Mouse (Mus musculus): Measurements from ENCODE around the gene Lrrc61.

Lrrc61 gene

GRCm38 (mm10) chr6:48594043-48594738, 39.6 kb downstream of the Lrrc61 start:
- DNase-seq = no peak

GRCm38 (mm10) chr6:48595278-48595677, 40.7 kb downstream of the Lrrc61 start:
- no peak for DNase-seq

DNA sequence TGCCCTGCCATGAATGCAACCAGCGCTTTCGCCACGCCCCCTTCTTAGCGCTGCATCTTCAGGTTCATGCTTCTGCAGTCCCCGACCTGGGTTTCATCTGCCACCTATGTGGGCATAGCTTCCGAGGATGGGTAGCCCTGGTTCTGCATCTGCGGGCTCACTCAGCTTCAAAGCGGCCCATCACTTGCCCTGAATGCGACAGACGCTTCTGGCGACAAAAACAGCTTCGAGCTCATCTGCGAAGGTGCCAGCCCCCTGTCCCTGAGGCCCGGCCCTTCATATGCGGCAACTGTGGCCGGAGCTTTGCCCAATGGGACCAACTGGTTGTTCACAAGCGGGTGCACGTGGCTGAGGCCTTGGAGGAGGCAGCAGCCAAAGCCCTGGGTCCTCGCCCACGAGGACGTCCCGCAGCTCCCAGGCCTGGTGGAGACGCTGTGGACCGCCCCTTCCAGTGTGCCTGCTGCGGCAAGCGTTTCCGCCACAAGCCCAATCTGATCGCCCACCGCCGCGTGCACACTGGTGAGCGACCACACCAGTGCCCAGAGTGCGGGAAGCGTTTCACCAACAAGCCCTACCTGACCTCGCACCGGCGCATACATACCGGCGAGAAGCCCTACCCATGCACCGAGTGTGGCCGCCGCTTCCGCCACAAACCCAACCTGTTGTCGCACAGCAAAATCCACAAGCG, 42.1 kb downstream of the Lrrc61 start:
- no peak for DNase-seq

DNA sequence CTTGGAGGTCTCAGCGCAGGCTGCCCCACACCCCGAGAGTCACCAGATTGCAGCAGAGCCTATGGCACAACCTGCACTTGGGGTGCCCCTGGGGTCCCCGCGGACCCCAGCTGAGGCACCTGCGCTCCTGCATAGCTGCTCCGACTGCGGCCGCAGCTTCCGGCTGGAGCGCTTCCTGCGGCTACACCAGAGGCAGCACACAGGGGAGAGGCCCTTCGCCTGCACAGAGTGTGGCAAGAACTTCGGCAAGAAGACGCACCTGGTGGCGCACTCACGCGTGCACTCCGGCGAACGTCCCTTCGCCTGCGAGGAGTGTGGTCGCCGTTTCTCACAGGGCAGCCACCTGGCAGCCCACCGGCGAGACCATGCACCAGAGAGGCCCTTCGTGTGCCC, 42.6 kb downstream of the Lrrc61 start:
- DNase-seq = no peak

- DNase-seq = no peak
Measured at GRCm38 (mm10) chr6:48600594-48600993, 46.0 kb downstream of the Lrrc61 start.

GRCm38 (mm10) chr6:48601271-48602079, 46.9 kb downstream of the Lrrc61 start, which contains the start of gene Zfp775:
TSS of gene Zfp775 (plus strand) at chr6:48602063.
- peak; percentile 90 to 91 for DNase-seq

DNA sequence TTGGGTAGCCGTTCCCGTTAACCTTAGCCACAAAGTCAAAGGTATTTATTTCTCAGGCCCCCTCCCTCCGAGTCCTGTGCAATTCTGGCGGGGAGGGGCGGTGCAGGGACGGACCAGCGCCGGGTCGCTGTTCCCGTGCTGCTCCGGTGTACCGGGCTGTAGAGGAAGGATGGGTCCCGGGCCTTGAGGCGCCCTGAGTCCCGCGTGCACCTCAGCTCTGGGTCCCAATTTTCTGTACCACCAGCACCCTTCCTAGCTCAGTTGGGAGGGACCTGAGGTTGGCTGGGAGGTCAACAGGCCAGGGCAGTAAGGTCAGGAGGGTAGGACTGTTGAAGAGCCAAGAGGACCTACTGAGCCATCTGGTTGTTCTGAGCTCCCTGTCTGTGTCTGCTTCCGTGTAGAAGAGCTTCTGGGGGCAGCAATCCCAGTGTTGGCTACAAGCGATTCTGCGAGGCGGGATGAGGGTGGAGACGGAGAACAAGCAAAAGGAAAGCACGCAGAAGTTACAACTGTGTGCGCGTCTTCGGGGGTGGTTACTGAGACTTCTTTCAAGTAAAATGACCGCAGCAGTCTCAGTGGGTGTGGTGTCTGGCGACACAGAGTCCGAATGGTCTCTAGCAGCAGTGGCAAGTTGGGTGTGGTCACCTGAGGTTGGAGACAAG, 47.6 kb downstream of the Lrrc61 start:
- no peak for DNase-seq

DNA sequence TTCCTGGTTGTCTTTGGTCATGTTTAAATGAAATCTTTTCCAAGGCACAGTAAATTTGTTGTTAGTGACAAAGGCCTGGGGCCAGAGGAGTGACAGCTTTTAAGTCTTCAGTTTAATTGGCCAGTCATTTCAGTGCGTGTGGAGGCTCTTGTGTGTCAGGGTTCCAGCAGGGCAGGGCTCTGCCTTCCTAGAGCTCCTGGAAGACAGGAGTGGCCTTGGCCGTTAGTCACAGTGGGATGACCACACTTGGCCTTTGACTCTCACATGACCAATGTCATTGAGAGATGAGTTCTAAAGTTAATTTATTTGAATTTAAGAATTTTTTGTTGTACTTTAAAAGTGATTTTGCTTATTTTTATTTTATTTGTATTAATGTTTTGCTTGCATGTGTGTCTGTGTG, 53.5 kb downstream of the Lrrc61 start:
- DNase-seq = no peak

- no peak for DNase-seq
Measured at GRCm38 (mm10) chr6:48609512-48609911, 54.9 kb downstream of the Lrrc61 start.

DNA sequence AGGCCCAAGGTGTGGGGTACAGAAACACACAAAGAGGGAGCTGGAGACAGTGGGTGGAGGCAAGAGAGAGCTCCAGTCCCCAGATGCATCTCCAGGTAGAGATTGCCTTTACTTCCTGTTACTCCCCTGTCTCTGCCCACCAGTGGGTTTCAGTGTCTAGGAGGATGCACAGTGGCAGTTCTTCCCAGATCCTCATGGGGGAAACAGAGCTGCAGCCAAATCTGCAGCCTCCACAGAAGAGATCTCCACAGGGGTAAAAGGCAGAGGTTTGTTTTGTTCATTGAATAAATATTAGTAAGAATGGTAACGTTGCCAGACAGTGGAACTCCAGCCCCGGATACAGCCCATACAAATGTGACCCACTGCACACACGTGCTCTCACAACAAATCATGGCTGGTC, 56.1 kb downstream of the Lrrc61 start:
- no peak for DNase-seq

- DNase-seq = no peak
Measured at GRCm38 (mm10) chr6:48613464-48613863, 58.9 kb downstream of the Lrrc61 start.

- no peak for DNase-seq
Measured at GRCm38 (mm10) chr6:48614756-48615155, 60.2 kb downstream of the Lrrc61 start.

- no peak for DNase-seq
Measured at GRCm38 (mm10) chr6:48620031-48620430, 65.4 kb downstream of the Lrrc61 start.
